Mouse (Mus musculus) skeletal muscle tissue, adult 2 months (tissue): ENCODE results near the gene Gm9887.
"Not testable (repeated sequence)": the region's sequence is repeated elsewhere in the genome, so short reads cannot be mapped to it uniquely, and the experiment has no call there.

Experiments
- DNase-seq: peaks from one replicate; pipeline ENCODE4 v3.0.0-alpha.2; 2012; ENCODE audit warnings: low read depth, low spot score

Gm9887 gene

DNA sequence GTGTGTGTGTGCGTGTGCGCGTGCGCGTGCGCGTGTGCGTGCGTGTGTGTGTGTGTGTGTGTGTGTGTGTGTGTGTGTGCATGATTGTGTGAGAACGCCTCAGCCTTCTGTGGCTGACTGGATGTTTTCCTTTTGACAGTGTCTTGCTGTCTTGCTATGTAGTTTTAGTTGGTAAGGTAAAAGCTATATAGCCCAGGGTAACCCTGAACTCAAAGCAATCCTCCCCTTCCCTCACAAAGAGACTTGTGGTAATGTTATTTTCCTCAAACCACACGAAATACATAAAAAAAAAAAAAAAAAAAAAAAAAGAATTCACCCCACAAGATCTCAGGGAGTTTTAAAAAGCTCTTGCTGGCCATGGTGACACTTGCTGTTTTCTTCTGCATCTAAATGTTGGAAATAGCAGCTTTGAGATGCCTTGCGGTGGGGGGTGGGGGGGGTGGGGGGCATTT, 14.0 kb upstream of the Gm9887 start:
- DNase-seq, result not testable (repeated sequence)

DNA sequence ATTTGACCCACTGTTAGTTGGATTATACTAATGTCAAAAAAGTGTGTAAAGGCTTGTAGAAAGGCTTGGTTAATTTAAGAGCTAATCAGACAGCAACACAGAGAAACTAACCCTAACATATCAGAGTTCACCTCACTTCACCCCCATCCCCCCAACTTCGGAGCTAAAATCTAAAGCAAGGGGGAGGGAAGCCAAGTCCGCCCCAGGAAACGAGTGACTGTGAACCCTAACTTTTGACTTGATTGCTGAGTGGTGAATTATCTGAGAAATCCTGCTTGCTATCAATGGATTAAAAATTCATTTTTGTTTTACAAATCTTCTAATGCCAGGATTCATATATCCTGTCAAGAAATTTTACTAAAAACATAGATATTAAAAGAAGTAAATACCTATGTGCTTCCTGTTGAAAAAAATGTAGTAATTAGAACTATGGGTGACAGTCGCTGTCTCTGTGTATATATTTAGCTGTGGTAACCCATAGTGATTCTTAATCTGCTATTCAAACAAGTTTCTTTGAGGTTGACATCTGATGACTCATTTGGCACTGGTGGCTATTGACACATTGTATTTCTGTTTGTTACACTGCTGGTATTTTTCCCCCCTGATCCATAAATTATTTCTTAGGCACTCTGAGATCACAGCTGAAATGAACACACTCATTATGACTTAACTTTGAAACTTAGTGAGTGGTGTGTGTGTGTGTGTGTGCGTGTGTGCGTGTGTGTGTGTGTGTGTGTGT, 13.5 kb upstream of the Gm9887 start:
- no peak for DNase-seq

DNA sequence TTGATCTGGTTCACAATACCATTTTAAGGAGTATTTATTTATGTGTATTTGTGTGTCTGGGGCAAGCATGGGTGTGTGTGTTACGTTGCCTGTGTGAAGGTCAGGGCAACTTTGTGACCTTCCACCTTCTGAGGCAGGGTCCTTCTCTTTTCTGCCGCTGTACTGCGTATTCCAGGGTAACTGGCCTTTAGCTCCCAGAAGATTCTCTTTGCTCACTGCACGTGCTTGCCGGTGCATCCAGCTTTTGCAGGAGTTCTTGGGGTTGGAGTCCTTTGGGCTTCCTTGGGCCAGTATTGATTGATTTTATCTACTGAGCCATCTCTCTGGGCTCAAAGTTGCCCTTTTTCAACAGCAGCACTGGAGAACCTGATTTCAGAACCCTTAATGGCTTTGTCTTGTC, 12.3 kb upstream of the Gm9887 start:
- no peak for DNase-seq

DNA sequence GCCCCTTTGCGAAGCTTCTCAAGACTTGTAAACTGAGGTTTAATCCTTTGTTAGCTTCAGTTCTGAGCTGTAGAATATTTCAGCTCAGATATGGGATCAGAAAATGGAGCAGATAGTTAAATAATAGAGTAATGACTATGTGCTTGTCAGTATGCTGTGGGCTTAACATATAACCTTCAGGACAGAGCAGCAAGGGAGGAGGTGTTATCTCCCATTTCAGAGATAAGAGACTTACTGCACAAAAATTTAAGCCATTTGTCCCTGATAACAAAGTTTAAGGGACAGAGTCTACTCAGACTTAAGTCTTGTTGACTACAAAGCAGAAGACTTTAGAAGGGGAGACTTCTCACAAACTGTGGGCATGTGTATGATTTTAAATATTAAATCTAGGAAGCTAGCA, 10.6 kb upstream of the Gm9887 start:
- DNase-seq, result no peak

DNA sequence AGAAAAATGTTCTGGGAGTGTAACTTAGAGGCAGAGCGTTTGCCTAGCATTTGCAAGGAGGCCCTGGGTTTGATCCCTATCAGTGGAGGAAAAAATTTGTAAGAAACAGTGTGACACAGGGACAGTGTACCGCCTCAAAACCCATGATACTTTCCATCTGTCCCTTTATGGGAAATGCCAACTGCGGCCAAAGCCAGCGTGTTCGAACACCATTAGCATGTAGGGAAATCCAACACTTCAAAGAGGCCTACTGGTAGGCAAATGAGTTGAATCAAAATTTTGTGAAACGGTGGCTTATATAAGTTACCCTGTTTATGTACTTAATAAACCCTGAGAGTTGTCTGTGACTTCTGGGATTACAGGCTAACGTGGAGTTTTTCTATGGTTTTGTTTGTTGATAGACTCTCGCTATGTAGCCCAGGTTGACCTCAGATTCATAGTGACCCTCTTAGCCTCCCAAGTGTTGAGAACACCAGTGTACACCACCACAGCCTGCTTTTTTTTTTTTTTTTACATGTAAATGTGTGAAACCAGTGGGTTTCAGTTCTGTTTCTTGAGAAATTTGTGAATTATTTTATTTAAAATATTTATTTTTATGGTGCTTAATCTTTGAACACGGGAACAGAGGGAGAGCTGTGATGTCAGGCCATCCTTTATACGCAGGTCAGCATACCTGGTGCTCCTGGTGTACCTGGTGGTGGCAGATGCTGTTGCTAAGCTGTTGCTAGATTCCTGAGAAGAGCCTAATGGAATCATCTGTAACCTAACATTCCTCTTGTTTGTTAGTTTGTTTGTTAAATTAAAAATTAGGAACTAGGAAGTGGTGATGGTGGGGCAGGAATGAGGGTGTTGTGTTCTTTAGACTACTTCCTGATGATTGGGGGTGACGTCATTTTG, 6.5 kb upstream of the Gm9887 start:
- no peak for DNase-seq

DNA sequence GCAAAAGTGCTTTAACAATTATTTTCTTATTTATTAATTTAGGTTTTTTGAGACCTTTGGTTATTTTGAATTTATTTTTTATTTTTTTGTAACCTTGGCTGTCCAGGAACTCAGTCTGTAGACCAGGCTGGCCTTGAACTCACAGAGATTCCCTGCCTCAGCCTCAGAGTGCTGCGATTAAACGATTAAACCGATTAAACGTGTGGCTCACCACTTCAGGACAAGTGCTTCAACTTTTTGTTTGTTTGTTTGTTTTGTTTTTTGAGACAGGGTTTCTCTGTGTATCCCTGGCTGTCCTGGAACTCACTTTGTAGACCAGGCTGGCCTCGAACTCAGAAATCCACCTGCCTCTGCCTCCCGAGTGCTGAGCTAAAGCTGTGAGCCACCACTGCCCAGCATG, 5.4 kb upstream of the Gm9887 start:
- not testable (repeated sequence) for DNase-seq

DNA sequence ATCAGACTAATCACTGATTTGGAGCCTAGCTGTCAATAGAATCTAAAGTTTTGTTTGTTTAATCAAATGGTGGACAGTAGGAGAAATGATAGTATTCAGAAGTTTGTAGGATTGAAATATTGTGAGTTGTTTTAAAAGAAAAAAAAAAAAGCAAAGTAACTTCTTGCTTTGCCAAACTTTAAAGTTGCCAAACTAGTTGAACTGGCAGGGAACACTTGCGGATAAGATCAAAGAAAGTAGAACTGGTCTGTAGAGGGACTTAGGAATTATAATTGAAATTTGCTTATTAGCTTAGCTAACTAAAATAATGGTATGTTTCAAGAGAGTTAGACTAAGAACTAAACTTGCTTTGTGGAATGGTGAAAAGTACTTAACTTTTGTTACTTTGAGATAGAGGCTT, 4.9 kb upstream of the Gm9887 start:
- no peak for DNase-seq

DNA sequence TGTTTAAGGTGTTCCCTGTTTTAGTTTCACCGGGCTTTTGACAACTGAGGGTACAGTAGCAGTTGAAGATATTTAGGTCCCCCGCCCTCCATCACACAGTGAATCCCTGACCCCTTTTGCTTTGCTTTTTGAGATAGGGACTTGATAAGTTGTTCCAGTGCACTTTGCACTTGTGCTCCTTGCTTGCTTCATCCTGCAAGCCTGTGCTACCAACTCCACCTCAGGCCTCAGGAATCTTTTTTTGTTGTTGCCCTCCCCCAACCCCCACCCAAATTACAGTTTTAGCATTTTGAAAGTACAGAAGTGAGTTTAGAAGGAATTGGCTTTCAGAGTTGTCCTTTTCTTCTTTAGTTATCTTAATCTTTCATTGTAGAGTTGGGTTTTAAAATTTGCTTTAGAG, 3.9 kb upstream of the Gm9887 start:
- no peak for DNase-seq

DNA sequence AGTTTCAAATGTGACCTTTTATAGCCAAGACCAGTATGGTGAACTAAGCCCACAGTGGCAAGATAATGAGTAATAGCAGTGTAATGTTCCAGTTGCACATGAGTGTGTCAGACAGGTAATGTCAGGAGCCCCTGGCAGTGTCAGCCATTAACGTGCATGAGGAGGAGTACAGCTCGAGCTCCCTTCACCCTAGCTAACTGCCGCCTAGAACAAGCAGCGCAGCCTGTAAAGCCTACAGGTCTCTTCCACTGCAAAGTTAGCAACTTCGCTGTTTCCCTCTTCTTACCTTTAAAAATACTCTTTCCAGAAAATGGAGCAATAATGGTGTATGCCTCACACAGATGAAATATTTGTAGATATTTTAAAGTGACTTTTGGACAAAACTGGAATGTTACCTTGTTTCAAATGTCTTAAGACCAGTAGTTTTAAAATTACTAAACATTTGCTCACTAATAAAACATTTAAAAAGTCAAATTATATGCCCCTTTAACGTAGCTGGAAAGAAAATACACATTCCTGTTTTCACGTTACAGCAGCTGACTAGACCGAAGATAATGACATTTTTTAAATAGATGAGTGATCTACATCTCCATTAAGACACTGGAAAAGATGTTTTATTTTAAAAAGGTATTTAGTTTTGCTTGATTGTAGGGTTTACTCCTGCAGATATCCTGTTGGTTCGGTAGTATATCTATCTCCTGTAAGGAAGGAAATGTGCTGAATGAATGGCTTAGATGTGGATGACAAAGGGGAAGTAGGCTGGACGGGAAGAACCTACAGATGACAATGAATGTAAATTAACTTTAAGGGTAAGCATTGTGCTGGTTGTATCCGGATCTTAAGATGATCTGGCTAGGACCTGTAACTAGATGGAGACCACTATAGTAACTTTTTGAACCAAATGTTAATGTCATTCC, 1.9 kb upstream of the Gm9887 start:
- DNase-seq, result no peak

DNA sequence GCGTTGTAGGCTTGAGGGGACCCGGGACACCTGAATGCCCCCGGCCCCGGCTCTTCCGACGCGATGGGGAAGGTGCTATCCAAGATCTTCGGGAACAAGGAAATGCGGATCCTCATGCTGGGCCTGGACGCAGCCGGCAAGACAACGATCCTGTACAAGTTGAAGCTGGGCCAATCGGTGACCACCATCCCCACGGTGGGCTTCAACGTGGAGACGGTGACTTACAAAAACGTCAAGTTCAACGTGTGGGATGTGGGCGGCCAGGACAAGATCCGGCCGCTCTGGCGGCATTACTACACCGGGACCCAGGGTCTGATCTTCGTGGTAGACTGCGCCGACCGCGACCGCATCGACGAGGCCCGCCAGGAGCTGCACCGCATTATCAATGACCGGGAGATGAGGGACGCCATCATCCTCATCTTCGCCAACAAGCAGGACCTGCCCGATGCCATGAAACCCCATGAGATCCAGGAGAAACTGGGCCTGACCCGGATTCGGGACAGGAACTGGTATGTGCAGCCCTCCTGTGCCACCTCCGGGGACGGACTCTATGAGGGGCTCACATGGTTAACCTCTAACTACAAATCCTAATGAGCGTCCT, 573 bp upstream of the Gm9887 start:
- DNase-seq, result no peak

DNA sequence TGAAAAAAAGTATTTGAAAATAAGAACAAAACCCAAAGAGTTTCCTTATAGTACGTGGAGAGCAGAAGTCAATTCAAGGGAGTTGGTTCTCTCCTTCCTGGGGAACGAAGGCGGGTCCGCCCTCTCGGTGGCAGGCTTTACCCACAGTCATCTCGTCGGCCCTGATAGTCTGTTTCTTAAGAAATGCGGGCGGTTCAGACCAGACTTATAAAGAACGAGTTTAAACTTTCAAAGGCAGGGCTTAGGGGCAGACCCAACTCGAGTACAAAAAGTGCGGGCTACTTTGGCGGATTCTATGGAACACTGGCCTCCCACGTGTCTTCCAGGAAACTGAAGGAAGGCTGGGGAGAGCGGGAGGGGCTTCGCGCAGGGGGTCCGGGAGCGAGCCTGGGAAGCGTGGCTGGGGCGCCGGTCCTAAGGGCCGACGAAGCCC, 821 bp downstream of the Gm9887 start:
- peak; percentile 79 for DNase-seq

DNA sequence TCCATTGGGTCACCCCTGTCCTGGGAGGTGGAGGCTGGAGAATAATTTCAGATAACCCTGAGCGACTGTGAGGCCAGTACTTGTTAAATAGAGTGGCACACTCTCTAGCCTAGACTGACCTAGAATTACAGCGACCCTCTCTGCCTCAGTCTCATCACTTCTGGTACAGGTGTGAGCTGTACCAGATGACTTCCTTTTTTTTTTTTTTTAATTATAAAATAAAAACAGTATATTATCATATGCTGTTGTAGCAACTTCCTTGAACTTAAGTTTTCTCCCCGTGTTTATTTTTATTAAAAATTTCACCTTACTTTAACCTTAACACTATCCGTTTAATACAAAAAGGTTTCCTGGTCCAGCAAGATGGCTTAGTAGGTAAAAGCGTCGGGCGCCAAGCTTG, 1.3 kb downstream of the Gm9887 start:
- no peak for DNase-seq

DNA sequence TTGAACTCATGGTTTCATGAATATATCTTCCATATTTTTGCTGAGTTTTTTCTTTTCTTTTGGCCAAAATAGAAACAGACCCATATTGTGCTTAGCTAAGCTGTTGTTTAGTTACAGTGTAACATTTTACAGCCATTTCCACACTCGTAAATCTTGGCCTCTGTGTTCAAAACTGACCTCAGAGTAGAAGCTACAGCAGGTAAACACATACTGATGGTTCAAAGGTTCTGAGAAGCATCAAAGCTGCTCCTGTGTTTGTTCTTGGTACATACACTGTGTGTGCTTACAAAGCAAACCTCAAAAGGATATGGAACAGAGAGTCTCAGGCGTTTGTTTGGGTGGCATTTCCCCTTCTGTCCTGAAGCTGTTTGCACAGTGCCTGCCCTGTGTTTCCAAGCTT, 4.7 kb downstream of the Gm9887 start:
- no peak for DNase-seq

DNA sequence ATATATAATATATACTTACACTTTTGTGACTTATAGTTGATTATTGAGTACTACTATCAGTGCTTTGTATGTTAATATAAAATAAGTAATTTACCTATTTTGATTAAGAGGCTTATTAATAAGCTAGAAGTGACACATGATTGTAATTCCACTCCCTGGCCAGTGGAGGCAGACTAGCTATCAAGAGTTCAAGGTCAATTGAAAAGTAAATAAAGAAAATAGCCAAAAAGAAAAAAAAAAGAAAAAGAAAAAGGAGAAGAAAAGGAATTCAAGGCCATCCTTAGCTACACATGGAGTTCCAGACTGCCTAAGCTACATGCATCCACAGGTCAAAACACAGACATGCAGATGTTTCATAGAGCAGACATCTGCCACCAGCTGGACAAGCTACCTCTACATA, 5.8 kb downstream of the Gm9887 start:
- no peak for DNase-seq

DNA sequence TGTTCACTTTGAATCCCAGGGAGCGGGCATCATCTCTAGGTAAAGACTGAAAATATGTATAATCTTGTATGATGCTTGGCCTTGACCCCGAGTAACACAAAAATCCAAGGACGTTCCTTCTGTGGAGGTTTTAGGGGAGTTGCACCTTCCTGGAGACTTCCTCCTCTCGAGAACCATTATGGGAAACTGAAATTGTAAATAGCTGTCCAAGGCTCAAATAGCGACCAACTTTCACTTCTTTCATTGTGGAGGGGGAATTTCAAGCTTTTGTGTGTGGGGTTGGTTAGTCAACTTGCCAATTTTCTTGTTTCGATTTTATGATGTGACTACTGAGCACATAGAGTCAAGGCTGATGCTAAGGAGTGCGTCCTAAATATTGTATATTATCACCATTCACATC, 6.5 kb downstream of the Gm9887 start:
- no peak for DNase-seq

DNA sequence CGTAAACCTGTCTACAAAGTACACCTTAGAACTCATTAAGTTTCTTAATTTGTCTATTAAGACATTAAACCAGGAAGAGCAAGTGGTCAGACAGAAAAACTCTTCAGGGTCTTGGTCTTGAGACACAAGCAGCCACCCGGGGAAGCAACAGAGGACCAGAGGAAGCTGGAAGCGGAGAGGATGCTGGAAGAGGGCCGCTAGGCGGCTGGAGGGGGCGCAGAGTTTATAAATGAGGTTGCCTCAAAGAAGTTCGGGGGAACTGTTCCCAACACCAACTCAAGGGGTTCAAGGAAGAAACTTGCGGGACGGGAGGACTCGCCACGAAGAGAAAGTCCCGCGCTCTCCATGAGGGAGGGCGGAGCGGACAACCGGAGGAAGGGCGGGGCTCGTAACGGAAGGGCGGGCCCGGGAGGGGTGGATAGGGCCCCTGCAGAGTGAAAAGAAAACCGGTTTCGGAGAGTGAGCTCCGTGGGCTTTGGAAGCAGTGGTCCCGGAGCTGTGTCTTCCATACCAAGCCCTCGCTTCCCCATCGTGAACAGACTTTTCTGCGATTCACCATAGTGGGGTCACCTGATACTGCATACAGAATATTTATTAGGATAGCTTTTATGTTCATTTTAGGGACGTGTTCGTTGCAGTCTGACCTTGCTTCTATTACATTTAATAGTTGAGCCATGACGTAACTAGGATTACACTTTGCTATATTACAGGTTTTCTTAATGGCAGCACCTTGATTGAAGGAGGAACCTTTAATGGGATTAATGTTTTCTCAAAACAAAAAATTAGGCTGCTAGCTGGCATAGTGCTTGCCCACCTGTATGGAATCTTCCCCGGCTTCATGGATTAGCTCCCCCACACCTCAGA, 8.1 kb downstream of the Gm9887 start:
- peak; percentile 68 for DNase-seq

DNA sequence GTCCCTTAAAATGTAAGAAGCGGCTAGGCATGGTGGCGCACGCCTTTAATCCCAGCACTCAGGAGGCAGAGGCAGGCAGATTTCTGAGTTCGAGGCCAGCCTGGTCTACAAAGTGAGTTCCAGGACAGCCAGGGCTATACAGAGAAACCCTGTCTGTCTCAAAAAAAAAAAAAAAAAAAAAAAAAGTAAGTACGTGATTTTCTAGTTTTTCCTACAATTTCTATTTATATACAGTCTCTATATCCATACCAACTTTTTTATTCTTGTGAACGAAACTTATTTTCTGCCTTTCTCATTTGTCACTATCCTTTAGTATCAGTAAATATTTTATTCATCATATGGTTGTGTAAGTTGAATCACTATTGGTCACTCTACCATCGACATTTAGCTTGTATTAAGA, 9.1 kb downstream of the Gm9887 start:
- DNase-seq, result not testable (repeated sequence)

DNA sequence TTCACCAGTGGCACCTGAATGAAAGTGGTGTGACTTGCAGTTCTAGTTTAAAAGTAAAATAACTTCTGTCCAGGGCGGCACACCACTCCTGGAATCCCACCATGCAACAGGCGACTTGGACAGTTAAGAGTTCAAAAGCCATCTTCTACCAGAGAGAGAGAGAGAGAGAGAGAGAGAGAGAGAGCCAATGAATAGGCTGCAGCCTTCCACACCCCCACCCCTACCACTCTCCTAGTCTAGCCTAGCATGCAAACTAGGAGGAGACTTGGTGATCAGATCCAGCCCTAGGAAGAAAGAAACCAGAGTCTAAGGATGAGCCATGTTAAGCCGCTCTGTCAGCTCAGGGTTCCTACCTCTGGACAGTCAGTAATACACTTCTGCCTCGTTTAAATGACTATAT, 9.9 kb downstream of the Gm9887 start:
- no peak for DNase-seq

DNA sequence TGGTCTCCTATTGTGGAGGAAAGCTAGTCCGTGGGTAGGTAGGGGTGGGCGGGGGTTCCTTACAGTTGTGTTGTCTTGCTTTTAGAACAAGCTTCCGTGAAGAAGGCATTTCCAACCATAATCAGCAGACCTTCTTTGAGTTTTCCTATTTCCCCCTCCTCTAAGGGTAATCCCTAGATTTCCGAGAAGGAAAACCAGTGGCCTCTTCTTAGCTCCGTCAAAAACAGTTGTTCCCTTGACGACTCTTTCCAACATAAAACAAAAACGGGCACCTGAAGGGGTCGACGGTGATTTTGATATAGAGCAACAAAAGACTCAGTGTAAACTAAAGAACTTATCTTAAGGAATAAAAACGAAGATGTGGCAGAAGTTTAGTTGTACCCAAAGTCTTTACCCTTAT, 10.3 kb downstream of the Gm9887 start:
- no peak for DNase-seq
